Mouse (Mus musculus) ovary, adult 18-20 months (tissue): ENCODE data around the gene Rusc1.
"Not testable (repeated sequence)": the region's sequence is repeated elsewhere in the genome, so short reads cannot be mapped to it uniquely, and the experiment has no call there.

Experiments used
- DNase-seq: peaks from one replicate; pipeline ENCODE4 v3.0.0; 2022; ENCODE audit warnings: low spot score, mixed read lengths

Gene Rusc1

DNA sequence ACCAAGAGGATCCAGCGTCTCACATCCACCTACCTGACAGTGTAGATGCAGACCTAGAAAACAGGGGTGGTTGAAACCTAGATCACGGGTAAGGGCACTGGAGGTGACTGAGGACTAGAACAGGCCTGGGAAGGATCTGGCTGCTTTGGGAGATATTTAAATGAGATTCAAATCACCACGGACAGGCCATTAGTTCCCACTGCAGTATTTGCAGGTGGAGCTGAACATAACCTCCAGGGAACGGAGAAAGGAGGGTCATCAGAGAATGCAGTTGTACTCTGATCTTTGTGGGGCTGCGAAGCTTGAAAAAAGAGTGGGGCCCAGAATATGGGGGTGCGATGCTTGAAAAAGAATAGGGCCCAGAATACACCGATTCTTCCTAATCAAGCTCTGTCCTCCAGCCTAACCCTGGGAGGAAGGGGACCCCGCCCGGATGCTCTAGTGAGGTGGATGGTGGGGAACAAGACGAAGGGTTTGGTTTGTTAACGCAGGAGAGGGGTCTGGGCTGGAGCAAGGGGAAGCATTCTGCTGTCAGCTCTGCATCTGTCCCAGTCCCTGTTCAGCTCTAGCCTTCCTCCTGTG lies 511 bp downstream of the Rusc1 start:
- no peak for DNase-seq

DNA sequence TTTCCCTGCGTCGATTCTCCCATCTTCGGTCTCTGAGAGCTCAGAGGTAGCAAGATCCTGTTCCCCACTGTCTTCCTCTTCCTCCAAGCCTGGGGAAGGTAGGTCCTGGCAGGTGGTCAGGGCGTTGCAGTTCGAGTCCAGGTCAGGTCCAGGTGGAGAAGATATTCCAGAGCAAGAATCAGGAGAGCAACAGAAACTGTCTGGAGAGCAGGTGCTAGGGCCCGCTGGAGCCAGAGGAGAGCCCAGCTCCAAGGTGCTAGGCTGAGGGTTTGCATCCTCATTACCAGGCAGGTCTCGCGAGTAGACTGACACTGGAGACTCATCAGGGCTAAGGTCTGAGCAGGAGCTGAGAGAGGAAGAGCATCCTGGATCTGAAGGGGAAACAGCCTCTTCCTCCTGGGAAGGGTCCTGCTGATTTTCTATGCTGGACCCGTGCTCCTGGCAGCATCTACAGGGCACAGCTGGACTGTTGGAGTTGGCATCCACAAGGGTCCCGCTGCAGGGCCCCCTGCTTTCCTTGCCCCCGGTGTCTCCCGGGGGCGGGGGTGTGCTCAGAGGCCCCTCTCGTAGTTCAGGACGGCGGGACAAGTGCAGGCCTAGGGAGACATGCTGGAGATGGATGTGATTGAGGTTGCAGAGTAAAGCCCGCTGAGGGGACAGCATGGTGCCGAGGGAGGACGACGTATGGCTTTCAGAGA lies 1.2 kb downstream of the Rusc1 start:
- DNase-seq = no peak

DNA sequence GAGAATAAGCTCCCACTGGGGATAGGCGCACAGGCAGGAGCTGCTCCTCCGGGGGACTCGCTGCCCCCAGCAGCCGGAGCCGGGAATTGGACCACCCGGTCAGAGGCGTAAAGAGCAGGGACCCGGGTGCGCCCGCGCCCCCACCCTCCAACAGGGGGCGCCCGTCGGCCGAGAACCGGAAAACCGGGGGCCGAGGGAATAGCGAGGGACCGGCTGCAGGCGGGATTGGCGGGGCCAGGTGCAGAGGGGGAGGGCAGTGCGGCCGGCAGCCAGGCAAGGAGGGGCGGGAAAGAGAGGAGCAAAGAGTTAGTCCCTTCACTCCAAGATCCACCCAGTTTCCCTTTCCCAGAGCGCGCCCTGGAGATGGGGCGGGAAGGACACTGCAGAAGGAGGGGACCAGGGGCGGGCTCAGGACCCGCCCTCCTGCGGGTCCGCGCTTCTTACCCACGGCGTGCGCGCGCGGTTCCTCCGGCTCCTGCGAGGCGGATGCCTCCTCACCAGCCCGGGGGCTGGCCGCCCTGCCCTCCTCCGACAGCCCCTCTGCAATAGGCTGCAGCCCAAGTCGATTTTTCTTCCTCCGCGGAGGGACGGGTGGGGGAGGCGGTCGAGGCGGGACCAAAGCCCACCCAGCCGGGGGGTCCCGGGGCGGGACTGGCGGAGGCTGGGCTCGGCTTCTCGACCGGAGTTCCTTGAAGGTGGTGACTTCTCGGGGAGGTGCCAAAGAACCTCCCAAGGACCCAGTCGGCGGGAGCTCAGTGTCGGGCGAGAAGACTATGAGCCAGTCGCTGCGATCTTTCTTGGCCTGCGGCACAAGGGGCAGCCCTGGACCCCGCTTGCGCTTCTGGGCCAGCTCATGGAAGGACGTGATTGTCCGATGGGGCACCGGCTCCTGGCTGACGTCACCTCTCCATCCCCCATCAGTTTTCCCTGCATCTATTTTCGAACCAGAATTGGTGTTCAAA lies 2.1 kb downstream of the Rusc1 start:
- peak; percentile 78 for DNase-seq

DNA sequence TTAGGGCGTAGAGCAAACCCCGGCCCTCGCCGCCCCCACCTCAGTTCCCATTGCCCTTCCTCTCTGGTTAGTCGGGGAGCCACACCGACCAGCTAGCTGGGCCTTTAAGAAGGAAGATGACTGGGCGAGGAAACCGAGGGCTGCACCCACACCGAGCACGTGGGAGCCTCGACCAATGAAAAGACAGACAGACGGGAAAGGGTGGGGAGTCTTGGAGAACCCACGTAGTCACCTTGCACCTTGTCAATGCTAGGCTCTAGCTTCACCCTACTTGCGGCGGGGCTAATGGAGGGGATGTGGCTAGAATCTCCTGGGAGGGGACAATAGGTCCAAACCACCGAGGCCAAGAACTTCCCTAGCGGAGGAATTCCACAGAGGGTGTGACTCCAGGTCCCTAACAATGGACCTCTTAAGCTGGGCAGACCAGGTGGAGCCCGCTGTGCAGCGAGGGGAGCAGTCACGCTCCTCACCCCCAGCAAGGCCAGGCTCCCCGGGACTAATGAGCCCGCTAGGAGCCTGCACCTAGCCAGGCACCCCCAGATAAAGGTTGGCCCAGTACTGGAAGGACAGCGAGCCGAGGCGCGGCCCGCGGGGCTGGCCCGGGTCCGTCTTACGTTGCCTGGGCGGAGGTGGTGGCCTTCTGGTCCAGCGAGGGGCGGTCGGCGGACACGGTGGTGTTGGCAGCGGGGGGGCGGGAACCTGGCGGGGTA lies 3.1 kb downstream of the Rusc1 start:
- peak; percentile 80 for DNase-seq

DNA sequence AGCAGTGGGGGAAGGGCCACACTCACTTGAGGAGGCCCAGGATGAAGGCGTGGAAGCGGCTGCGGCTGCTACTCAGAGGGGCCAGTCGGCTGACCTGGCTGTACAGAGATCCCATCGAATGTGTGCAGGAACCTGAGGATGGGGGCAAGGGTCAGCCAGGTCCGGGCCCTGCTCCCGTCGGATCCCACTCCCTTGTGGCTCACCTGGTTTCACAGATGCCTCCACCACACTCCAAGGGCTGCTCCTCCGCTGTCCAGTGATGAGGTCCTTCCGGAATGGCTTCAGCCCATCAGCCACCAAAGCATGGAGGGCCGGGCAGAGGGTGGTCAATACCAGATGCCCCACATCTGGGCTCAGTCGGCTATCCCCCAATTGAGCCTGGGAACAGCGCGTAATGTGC lies 4.1 kb downstream of the Rusc1 start:
- DNase-seq = no peak

DNA sequence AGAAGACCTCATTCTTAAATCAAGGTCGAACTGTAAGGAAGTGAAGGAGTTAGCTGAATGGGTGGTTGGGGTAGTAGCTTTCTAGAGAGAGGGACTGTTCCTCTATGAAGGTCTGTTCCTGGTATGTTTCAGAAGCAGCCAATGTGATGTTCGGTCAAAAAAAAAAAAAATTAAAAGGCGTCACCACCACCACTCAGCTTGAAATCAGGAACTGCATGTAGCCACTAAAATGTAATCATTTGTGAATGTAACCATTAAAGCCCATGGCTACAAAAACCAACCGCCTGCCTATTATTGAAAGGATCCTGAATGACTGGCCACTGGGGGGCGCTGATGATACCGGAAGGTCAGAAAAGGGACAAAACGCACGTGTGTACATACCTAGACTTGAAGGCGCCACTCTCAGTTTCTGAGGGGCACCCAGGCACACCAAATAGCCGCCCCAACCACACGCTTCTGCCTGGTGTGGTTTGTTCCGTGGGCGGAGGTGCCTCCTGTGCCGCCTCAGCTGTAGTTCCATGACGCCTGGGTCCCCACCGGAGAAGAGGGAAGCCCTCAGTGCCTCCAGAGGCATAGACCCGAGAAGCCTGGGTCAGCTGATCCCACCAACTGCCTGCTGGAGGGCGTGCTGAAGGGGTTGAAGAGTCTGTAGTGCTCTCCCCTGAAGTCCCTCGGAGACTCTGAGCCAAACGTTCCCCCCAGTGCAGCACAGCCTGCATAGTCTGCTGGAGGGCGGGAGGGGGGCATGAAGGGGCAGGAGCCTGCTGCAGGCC lies 5.6 kb downstream of the Rusc1 start:
- DNase-seq = no peak

DNA sequence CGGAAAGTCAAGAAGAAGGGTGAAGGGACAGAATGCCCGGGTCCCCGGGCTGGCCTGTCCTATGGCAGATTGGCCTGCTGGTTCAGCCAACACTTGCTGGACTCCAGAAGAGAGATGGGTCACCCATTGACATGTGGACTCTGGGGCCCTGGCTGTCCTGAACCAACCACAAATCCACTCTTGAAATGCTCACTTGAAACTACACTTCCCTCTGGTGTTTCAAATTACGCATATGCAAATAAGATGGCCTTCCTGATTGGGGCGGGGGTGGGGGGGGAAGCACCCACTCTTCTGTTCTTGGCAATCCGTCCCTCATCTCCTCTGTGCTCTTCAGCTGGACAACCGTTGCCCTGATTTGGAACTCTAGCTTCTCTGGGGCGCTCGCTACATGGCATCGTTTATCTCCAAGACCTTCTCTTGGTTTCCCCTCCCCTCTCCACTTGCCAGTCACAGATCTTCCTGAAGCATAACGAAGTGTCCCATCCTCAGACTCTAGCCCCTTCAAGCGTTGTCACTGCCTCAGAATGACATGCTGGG lies 8.4 kb downstream of the Rusc1 start:
- no peak for DNase-seq

DNA sequence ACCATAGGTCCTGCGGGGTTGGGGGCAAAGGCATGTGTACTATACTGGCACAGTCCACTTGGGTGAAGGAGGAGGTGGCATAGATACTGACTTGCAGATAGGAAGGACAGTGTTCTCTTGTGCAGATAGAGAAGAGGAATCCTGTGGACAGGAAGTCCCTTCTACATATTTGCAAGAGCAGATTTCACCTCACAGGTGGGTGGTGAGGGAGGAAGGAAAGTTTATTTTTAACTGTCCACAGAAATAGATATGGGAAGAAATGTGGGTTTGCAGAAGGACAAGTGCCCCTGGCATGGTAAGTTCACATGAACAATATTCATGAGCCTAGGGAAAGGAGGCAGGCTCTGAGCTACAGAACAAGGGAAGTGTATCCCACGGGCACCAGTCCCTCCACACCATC lies 9.0 kb downstream of the Rusc1 start:
- DNase-seq = no peak

DNA sequence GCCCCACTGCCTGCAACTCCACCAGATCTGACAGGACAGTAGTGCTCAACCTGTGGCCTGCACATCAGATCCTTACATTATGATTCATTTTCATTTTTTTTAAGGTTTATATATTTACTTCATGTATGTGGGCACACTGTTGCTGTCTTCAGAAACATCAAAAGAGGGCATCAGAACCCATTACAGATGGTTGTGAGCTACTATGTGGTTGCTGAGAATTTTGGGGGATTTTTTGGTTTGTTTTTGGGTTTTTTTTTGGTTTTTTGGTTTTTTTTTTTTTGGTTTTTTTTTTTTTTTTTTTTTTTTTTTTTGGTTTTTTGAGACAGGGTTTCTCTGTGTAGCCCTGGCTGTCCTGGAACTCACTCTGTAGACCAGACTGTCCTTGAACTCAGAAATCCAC lies 10.8 kb downstream of the Rusc1 start:
- not testable (repeated sequence) for DNase-seq

DNA sequence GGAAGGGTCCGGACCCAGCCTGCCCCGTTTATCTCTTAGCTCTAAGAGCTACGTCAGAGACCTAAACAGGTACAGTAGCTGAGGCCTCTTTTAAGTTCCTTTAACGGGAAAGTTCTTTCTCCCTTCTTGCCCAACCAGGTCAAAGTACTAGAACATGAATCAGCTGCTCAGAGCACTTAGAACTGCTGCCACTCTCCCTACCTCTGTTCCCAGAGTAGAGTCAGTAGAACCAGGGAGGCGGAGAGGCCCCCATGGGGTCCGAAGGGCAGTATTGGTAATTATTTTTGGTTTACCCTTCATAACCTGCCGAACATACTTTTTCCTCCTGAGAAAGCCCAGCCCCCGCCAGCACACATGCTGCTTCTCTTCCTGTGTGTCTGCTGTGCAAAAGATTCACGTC lies 15.7 kb downstream of the Rusc1 start:
- no peak for DNase-seq

DNA sequence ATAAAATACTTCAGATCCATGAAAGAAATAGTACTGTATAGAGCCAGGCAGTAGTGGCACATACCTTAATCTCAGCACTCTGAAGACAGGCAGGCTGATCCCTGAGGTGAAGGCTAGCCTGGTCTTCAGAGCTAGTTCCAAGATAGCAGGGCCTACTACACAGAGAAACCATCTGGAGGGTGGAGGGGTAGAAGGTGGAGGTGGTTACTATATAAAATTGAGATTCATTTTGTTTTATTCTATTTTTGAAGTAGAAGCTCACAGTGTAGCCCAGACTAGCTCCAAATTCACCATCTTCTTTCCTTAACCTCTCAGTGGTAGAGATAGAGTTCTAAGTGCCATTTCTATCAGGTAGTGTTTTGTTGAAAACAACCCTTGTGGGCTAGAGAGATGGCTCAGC lies 25.8 kb downstream of the Rusc1 start:
- DNase-seq = no peak

DNA sequence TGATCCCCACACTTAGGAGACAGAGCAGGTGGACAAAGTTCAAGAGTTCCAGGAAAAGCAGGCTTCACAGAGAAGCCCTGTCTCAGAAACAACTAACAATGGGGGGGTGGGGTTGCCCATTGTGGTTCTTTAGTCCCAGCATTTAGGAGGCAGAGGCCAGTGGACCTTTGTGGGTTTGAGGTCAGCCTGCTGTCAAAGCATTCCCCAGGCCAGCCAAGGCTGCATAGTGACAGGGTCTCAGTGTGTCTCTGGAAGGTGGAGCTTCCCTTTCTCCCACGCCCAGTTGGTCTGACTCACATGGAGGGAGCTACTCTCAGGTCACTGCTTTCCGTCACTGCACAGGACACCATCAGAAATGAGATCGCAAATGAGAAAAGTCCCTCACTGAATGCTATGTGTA lies 31.4 kb downstream of the Rusc1 start:
- no peak for DNase-seq

DNA sequence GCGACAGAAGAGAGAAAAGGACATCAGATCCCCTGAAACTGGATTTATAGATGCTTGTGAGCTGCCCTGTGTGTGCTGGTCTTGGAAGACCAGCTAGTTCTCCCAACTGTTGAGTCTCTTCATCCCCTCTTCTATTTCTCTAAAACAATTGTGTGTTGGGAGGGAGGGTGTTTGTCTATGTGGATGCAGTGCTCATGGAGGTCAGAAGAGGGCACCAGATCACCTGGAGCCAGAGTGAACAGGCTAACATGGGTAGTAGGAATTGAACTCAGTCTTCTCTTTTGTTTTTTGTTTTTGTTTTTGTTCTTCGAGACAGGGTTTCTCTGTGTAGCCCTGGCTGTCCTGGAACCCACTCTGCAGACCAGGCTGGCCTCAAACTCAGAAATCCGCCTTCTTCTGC lies 34.3 kb downstream of the Rusc1 start:
- DNase-seq = no peak

DNA sequence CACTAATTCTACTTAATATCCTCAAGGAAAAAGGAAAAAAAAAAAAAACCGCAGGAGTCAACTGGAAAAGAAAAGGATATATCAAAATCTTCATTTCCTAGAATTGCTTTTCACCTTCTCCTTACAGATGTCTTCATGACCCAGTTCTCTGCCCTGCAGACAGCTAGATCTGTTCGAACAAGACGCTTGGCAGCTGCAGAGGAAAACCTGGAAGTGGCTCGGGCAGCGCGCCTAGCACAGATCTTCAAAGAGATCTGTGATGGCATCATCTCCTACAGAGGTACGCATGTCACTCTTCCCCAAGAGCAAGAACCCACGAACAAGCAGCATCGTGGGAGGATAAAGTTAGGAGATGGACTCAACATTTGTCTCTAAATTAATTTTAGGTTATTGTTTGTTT lies 34.8 kb downstream of the Rusc1 start:
- no peak for DNase-seq

DNA sequence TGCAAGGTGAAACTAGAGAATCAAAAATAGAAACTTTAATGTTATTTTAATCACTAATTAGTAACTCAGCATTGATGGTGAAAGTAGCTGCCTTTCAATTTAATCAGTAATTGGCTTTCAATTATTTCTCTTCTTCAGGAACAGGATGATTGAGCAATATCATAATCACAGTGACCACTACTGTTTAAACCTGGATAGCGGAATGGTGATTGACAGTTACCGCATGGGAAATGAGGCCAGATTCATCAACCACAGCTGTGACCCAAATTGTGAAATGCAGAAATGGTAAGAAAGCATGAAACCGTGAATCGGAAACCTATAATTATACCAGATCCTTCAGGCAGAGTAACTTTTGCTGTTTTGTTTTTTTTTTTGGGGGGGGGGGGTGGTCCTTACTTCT lies 49.8 kb downstream of the Rusc1 start:
- no peak for DNase-seq
